Mouse (Mus musculus) common myeloid progenitor, adult 5-6 weeks (primary cell): ENCODE measurements around the gene Rer1. TPM values are rescaled to one million over a fixed set of nuclear protein-coding genes. Genes with fewer than 3 reads are reported as not detected.
A peak's percentile ranks its signal among the peaks of the same experiment; 100 is the strongest.

ENCODE experiments used
- ATAC-seq: replicated peaks from 2 replicates; pipeline ENCODE4 v1.8.0; 2016; ENCODE audit warnings: low read depth, mild to moderate bottlenecking, moderate TSS enrichment, inconsistent platforms; ENCODE audit not compliant: poor library complexity, severe bottlenecking
- total RNA-seq: library from RNA; stranded (forward); fragments of 200-1000, 187-1606 nt; gene quantifications from 2 replicates; pipeline ENCODE4 v1.2.3, GENCODE M21; 2017

Rer1 gene
- total RNA-seq = 124 and 128 TPM in 2 replicates

GRCm38 (mm10) chr4:155086108-155087024 lies at the start of gene Rer1, which contains the start of gene Morn1:
TSS of gene Rer1 (minus strand) at chr4:155086382.
TSS of gene Morn1 (plus strand) at chr4:155086577.
- ATAC-seq = peak; percentile 99

- ATAC-seq = peak; percentile 23; the same call in 1 of the 2 replicates
Measured at GRCm38 (mm10) chr4:155134686-155135172, 48.5 kb upstream of the Rer1 start.

GRCm38 (mm10) chr4:155133658-155134417 lies 47.7 kb upstream of the Rer1 start:
- ATAC-seq = no peak

GRCm38 (mm10) chr4:155133188-155133587 lies 47.0 kb upstream of the Rer1 start:
- ATAC-seq = peak; percentile 22; the same call in 1 of the 2 replicates

GRCm38 (mm10) chr4:155130616-155131015 lies 44.4 kb upstream of the Rer1 start:
- ATAC-seq = no peak

GRCm38 (mm10) chr4:155129996-155130395 lies 43.8 kb upstream of the Rer1 start:
- no peak for ATAC-seq

GRCm38 (mm10) chr4:155129132-155129917 lies 43.1 kb upstream of the Rer1 start:
- no peak for ATAC-seq

- ATAC-seq = no peak
Measured at GRCm38 (mm10) chr4:155128411-155128810, 42.2 kb upstream of the Rer1 start.

- peak; percentile 88 for ATAC-seq
Measured at GRCm38 (mm10) chr4:155126602-155127372, 40.6 kb upstream of the Rer1 start.

GRCm38 (mm10) chr4:155126194-155126593 lies 40.0 kb upstream of the Rer1 start:
- no peak for ATAC-seq

- no peak for ATAC-seq
Measured at GRCm38 (mm10) chr4:155125310-155125709, 39.1 kb upstream of the Rer1 start.

- ATAC-seq = no peak
Measured at GRCm38 (mm10) chr4:155123868-155124534, 37.8 kb upstream of the Rer1 start.

- ATAC-seq = no peak
Measured at GRCm38 (mm10) chr4:155122444-155123040, 36.4 kb upstream of the Rer1 start.

GRCm38 (mm10) chr4:155121915-155122443 lies 35.8 kb upstream of the Rer1 start:
- no peak for ATAC-seq

- ATAC-seq = no peak
Measured at GRCm38 (mm10) chr4:155121222-155121621, 35.0 kb upstream of the Rer1 start.

- no peak for ATAC-seq
Measured at GRCm38 (mm10) chr4:155120583-155120982, 34.4 kb upstream of the Rer1 start.

- ATAC-seq = no peak
Measured at GRCm38 (mm10) chr4:155120038-155120437, 33.9 kb upstream of the Rer1 start.

- no peak for ATAC-seq
Measured at GRCm38 (mm10) chr4:155118278-155118677, 32.1 kb upstream of the Rer1 start.
